Comparison of ENCODE assay signal across 9 mouse cellular contexts in genomic region chr5:123132308-123133071, GRCm38 (mm10). TPM values are rescaled to one million over a fixed set of nuclear protein-coding genes. Genes with fewer than 3 reads are reported as not detected.
A peak's percentile ranks its signal among the peaks of the same experiment; 100 is the strongest.
DNase-seq lines count a peak whose midpoint lies in the region; ATAC-seq lines count a peak whose summit lies in the region.
"Had no signal": no experiment of that assay in that cellular context is flagged by ENCODE, and none has a peak within 500 bp of the region (broad histone marks: within the 10 kb centered on the region; RNA-seq: fewer than 3 reads in every experiment).

Rhof (minus strand) TSS chr5:123132692.

- peak within 1 kb of the TSS; percentile 52 for H3K9ac ChIP-seq in embryonic facial prominence, embryonic 12.5 days
- peak within 1 kb of the TSS; percentile 70 for H3K9ac ChIP-seq in limb, embryonic 13.5 days
- H3K9ac ChIP-seq in midbrain, embryonic 14.5 days (replicated peaks; ENCODE audit: low read length): peak within 1 kb of the TSS; percentile 100

- peak; percentile 29; the same call in 1 of the 2 replicates for ATAC-seq in embryonic facial prominence, embryonic 12.5 days (ENCODE audit: insufficient number of reproducible peaks, insufficient read depth, low FRiP score, low TSS enrichment)
- ATAC-seq in limb, embryonic 13.5 days (ENCODE audit: low FRiP score, low read depth): peak; percentile 25; the same call in 1 of the 2 replicates
- ATAC-seq in midbrain, embryonic 14.5 days (ENCODE audit: low FRiP score, low TSS enrichment): 0 out of 2 replicates have a peak, but pooled peaks have one; percentile 46
- ATAC-seq: Patski had no signal

- peaks cover 64% of the 10 kb centered on the region for H3K4me1 ChIP-seq in embryonic facial prominence, embryonic 12.5 days
- peaks cover 67% of the 10 kb centered on the region for H3K4me1 ChIP-seq in limb, embryonic 13.5 days
- H3K4me1 ChIP-seq in midbrain, embryonic 14.5 days (ENCODE audit: control insufficient read depth, insufficient read depth, low read length): peaks cover 58% of the 10 kb centered on the region

- H3K36me3 ChIP-seq in embryonic facial prominence, embryonic 12.5 days: peaks cover 15% of the 10 kb centered on the region
- H3K36me3 ChIP-seq in limb, embryonic 13.5 days: peaks cover 38% of the 10 kb centered on the region
- H3K36me3 ChIP-seq in midbrain, embryonic 14.5 days (ENCODE audit: control insufficient read depth, insufficient read depth, low read length): peaks cover 84% of the 10 kb centered on the region

- peak within 1 kb of the TSS; percentile 33 for H3K4me3 ChIP-seq in embryonic facial prominence, embryonic 12.5 days
- H3K4me3 ChIP-seq in limb, embryonic 13.5 days: peak within 1 kb of the TSS; percentile 44
- peak within 1 kb of the TSS; percentile 31 for H3K4me3 ChIP-seq in midbrain, embryonic 14.5 days (replicated peaks; ENCODE audit: low read depth, low read length)

- H3K27ac ChIP-seq in embryonic facial prominence, embryonic 12.5 days: peak within 1 kb of the TSS; percentile 100
- H3K27ac ChIP-seq in limb, embryonic 13.5 days: peak within 1 kb of the TSS; percentile 100
- peak within 1 kb of the TSS; percentile 100 for H3K27ac ChIP-seq in midbrain, embryonic 14.5 days (replicated peaks; ENCODE audit: low read depth, low read length)

- H3K4me2 ChIP-seq in embryonic facial prominence, embryonic 12.5 days (replicated peaks): peak within 1 kb of the TSS; percentile 61
- peak within 1 kb of the TSS; percentile 98 for H3K4me2 ChIP-seq in limb, embryonic 13.5 days (replicated peaks)
- H3K4me2 ChIP-seq in midbrain, embryonic 14.5 days (ENCODE audit: low read length): peak within 1 kb of the TSS; percentile 100

- WGBS in embryonic facial prominence, embryonic 12.5 days: 3% methylated on average over 44 of the region's 44 CpGs
- WGBS in limb, embryonic 13.5 days: 5% methylated on average over 44 of the region's 44 CpGs
- WGBS in midbrain, embryonic 14.5 days: 3% methylated on average over 44 of the region's 44 CpGs

- peak; percentile 69 to 70 for DNase-seq in urinary bladder, adult 18-20 months (ENCODE audit: low spot score in 2 of 2)
- DNase-seq in urinary bladder, postnatal 10 days (ENCODE audit: low spot score): no peak
- DNase-seq in heart, adult 18-20 months: peak; percentile 85 to 95
- DNase-seq in kidney, adult 18-20 months: peak; percentile 86
- peak; percentile 83 for DNase-seq in midbrain, embryonic 14.5 days
- DNase-seq in spleen, postnatal 10 days (ENCODE audit: low spot score in 2 of 2): peak; percentile 91 to 95

- H3K9me3 ChIP-seq in embryonic facial prominence, embryonic 12.5 days: no peaks in the 10 kb centered on the region
- H3K9me3 ChIP-seq in limb, embryonic 13.5 days: no peaks in the 10 kb centered on the region
- no peaks in the 10 kb centered on the region for H3K9me3 ChIP-seq in midbrain, embryonic 14.5 days (ENCODE audit: control insufficient read depth, low read length)

- H3K27me3 ChIP-seq in embryonic facial prominence, embryonic 12.5 days: no peaks in the 10 kb centered on the region
- no peaks in the 10 kb centered on the region for H3K27me3 ChIP-seq in limb, embryonic 13.5 days
- no peaks in the 10 kb centered on the region for H3K27me3 ChIP-seq in midbrain, embryonic 14.5 days (ENCODE audit: control insufficient read depth, insufficient read depth, low read length)
- H3K27me3 ChIP-seq: Patski had no signal

RNA-seq across cellular contexts. Expression of gene Rhof, which starts in this region (rescaled TPM):
- 2.9 and 3.4 TPM in 2 replicates for polyA plus RNA-seq in embryonic facial prominence, embryonic 12.5 days (2016; fragmentation: Nextera tagmentation; extraction: Ambion mirVana)
- total RNA-seq in heart, adult 18-20 months (2021): 1 to 10 TPM in 1 of 2 experiments, under 1 TPM in 1; 0.55 to 2.6 TPM
- 3.7 and 4.6 TPM in 2 replicates for polyA plus RNA-seq in limb, embryonic 13.5 days (2015; fragmentation: Nextera tagmentation; extraction: Ambion mirVana)
- 7.1 and 8.9 TPM in 2 replicates for polyA plus RNA-seq in midbrain, embryonic 14.5 days (2014; fragmentation: Nextera tagmentation; extraction: Ambion mirVana)
